Mouse (Mus musculus): ENCODE data around the gene Prkch.

DNA sequence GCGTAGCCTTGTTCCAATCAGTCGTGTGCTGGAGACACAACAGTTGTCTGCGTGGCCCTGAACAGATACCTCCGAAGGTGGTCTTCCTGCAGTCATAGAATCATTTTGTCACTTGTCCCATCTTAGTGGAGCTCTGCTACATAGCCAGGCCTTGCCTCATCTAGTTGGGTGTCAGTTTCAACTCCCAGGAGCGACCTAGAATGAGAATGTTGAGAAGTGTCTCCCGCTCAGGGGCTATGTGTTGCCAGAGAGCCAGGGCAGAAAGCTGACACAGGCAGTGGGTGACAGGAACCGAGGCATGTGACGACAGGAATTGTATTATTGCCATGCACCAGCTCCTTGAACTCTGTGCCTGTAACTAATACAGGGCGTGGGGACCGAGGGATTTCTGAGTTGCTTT lies 133.4 kb downstream of the Prkch start:
- TF ChIP-seq CTCF (IDR thresholded peaks at IDR 0.05; ENCODE audit: low read depth) = no peak
- TF ChIP-seq EP300 (optimal IDR thresholded peaks at IDR 0.05) = no peak

Measured in stomach, postnatal 0 days (tissue).